Mouse (Mus musculus) C2C12 (cell line): Measurements from ENCODE around the gene Evx2. TPM values are rescaled to one million over a fixed set of nuclear protein-coding genes. Genes with fewer than 3 reads are reported as not detected.

ENCODE experiments used
- H3K27me3 ChIP-seq: one replicate; pipeline ENCODE4 v1.6.1; 2011; ENCODE audit not compliant: control insufficient read depth, insufficient read depth, insufficient read length
- H3K36me3 ChIP-seq: one replicate; pipeline ENCODE4 v1.6.1; 2011; ENCODE audit not compliant: control insufficient read depth, insufficient read depth
- H3K4me3 ChIP-seq: one replicate; pipeline ENCODE4 v1.5.1; 2011; ENCODE audit warnings: mild to moderate bottlenecking, control low read depth; ENCODE audit not compliant: poor library complexity, insufficient read depth, severe bottlenecking
- H3K79me2 ChIP-seq: one replicate; pipeline ENCODE4 v1.6.1; 2011; ENCODE audit not compliant: control insufficient read depth, insufficient read depth
- H3K79me3 ChIP-seq: one replicate; pipeline ENCODE4 v1.6.1; 2011; ENCODE audit warnings: low read depth, control low read depth
- H3ac ChIP-seq: one replicate; pipeline ENCODE3; 2011; ENCODE audit warnings: low read depth; ENCODE audit not compliant: control insufficient read depth, insufficient read length
- CEBPB ChIP-seq: IDR thresholded peaks from one replicate; pipeline ENCODE4 v1.6.1; 2011; ENCODE audit warnings: low read depth, mild to moderate bottlenecking, control low read depth, moderate library complexity
- CTCF ChIP-seq: IDR thresholded peaks from one replicate; pipeline ENCODE4 v1.5.1; 2011; ENCODE audit not compliant: control insufficient read depth, insufficient read depth, insufficient read length
- FOSL1 ChIP-seq: IDR thresholded peaks from one replicate; pipeline ENCODE4 v1.8.0; 2011; ENCODE audit warnings: mild to moderate bottlenecking, low read length; ENCODE audit not compliant: poor library complexity, insufficient read depth, severe bottlenecking
- MAX ChIP-seq: IDR thresholded peaks from one replicate; pipeline ENCODE4 v1.6.1; 2011; ENCODE audit warnings: mild to moderate bottlenecking, control low read depth
- MYOD1 ChIP-seq: IDR thresholded peaks from one replicate; pipeline ENCODE4 v1.6.1; 2011; ENCODE audit warnings: low read depth; ENCODE audit not compliant: control insufficient read depth, insufficient read length
- MYOG ChIP-seq: IDR thresholded peaks from one replicate; pipeline ENCODE4 v1.6.1; 2011; ENCODE audit not compliant: control insufficient read depth, insufficient read length; ENCODE audit errors: extremely low read depth
- USF1 ChIP-seq: IDR thresholded peaks from one replicate; pipeline ENCODE4 v1.6.1; 2011; ENCODE audit warnings: low read depth, mild to moderate bottlenecking, control low read depth, moderate library complexity
- polyA plus RNA-seq: library from polyadenylated mRNA; unstranded; fragments of >200 nt; fragmentation: generic; extraction: Trizol; gene quantifications from one replicate; pipeline ENCODE4 v1.2.1, GENCODE M21; 2012; ENCODE audit warnings: missing spikeins

Gene Evx2
- polyA plus RNA-seq, 1 experiment = not detected

DNA sequence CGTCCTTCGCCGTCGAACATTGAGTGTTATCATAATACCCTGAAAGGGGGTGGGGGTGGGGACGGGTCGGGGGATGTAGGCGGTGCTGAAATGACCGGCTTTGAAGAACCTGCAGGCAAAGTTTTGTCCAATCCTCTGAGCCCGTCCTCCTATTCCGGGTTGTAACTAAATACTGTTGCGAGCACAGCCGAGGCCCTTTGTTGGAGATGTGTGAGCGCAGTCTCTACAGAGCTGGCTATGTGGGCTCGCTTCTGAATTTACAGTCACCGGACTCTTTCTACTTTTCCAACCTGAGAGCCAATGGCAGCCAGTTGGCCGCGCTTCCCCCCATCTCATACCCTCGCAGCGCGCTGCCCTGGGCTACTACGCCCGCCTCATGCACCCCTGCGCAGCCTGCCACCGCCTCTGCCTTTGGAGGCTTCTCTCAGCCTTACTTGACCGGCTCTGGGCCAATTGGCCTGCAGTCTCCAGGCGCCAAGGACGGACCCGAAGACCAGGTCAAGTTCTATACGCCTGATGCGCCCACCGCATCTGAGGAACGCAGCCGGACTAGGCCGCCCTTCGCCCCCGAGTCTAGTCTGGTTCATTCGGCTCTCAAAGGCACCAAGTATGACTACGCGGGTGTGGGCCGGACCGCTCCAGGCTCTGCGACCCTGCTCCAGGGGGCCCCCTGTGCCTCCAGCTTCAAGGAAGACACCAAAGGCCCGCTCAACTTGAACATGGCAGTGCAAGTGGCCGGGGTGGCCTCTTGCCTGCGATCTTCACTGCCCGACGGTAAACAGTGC, 15.7 kb upstream of the Evx2 start, which contains the start of gene Hoxd12:
Gene Hoxd12 (plus strand): TSS at position 133 of the 785 bp plus-strand sequence.
- Histone ChIP-seq H3K27me3 (peaks cover 46% of the 10 kb centered on the region), H3K4me3 (no peak within 1 kb of the TSS), H3K79me2 (no peaks in the 10 kb centered on the region)

DNA sequence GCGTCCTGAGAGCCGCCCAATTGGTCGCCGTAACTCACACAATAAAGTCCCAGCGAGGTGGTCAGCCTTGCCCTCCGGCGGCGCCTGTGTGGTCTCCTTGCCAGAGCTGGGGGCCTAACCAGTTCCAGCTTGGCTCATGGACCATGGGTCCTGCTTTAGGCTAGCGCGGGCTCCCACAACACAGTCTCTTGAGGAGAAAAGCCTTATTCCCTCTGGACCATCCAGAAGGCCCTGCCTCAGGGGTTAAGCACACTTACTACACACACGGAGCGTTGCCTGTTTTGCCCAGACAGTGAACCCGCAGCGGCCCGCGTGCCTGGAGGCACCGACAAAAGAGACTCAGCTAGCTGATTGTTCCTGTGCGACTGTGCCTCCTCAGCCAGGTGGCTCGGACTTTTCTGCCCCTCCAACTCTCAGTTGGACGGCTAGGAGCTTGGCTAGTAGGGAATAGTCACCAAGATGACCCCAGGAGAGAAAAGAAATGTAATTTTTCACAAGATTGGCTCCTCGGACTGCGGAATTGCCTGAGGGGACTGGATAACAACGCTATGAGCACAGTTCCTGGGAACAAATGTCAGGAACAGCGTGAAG, 14.6 kb upstream of the Evx2 start:
- no peaks in the 10 kb centered on the region for H3K79me2 ChIP-seq
- no peaks in the 10 kb centered on the region for H3K79me3 ChIP-seq
- TF ChIP-seq MYOG (no peak), CEBPB (no peak), USF1 (no peak), MAX (no peak), MYOD1 (no peak)
- no peak overlapping the region for H3K4me3 ChIP-seq
- H3ac ChIP-seq = no peak overlapping the region
- H3K36me3 ChIP-seq = no peaks in the 10 kb centered on the region
- peaks cover 39% of the 10 kb centered on the region for H3K27me3 ChIP-seq

More for the DNA sequence above, 15.7 kb upstream of the Evx2 start, which contains the start of gene Hoxd12:
- Histone ChIP-seq H3K36me3 (no peaks in the 10 kb centered on the region), H3K79me3 (no peaks in the 10 kb centered on the region), H3ac (no peak within 1 kb of the TSS)
- no peak for TF ChIP-seq CTCF
- no peak for TF ChIP-seq MYOD1
- no peak for TF ChIP-seq MYOG

DNA sequence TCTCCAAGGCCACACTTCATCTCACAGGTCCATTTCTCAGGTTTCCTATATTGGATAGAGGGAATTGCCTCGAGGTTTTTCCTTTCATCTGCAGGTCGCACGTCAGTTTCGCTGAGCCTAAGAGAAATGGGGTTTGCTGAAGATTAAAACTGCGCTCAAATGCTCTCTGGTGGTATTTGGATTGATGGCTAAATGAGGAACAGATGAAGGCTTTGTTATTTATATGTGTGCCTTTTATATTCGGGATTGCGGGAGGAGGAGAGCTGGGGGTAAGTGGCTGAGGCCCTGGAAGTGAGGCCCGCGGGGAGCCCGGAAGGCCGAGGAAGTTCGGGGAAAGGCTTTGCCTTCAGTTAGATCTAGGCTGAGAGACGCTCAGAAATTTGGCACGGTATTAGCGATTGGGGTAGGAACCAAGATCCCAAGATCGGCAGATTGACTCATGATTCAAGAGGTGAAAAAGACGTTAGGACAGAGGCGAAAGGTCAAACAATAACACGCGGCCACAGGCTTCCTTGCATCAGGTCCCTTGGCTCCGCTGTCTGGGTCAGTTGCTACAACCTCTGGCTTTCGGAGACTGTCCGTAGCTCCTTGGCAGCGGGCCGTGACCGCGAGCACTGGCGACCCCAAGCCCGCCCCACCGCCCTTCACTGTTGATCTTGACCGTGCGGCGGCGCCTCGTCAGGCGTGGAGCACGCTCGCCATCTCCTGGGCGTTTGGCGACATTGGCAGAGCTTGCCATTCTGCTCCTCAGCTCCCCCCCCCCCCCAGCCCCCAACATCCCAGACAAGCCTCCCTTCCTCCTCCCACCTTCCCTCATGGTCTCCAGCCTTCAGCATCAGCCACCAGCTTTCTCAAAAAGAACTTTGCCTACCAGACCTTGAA, 13.4 kb upstream of the Evx2 start:
- H3K79me3 ChIP-seq = no peaks in the 10 kb centered on the region
- no peaks in the 10 kb centered on the region for H3K79me2 ChIP-seq
- H3K27me3 ChIP-seq = peaks cover 50% of the 10 kb centered on the region
- no peak overlapping the region for H3ac ChIP-seq
- TF ChIP-seq CTCF (peak; percentile 73), FOSL1 (no peak)
- no peak overlapping the region for H3K4me3 ChIP-seq
- no peaks in the 10 kb centered on the region for H3K36me3 ChIP-seq

DNA sequence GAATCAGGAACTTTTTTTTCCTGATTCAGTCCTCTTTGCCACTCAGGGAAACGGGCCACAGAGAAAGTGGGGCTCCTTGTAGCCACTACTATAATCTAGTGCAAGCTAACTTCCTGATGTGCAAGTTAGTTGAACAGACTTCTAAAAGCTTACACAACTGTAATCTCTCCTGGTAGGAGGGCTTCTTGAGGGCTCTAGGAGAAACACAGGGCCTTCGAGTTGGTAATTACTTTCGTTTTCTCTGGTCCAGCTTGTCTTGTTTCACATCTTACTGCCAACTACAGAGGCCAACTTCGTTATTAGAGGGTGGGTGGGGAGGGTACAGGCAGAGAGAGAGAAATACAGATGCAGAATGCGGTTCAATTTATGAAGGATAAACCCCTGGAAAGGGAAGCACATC, 12.5 kb upstream of the Evx2 start:
- TF ChIP-seq MYOD1 = no peak
- no peaks in the 10 kb centered on the region for H3K79me3 ChIP-seq
- H3K27me3 ChIP-seq = peaks cover 56% of the 10 kb centered on the region
- no peak overlapping the region for H3ac ChIP-seq
- no peak overlapping the region for H3K4me3 ChIP-seq
- H3K79me2 ChIP-seq = no peaks in the 10 kb centered on the region
- no peaks in the 10 kb centered on the region for H3K36me3 ChIP-seq

DNA sequence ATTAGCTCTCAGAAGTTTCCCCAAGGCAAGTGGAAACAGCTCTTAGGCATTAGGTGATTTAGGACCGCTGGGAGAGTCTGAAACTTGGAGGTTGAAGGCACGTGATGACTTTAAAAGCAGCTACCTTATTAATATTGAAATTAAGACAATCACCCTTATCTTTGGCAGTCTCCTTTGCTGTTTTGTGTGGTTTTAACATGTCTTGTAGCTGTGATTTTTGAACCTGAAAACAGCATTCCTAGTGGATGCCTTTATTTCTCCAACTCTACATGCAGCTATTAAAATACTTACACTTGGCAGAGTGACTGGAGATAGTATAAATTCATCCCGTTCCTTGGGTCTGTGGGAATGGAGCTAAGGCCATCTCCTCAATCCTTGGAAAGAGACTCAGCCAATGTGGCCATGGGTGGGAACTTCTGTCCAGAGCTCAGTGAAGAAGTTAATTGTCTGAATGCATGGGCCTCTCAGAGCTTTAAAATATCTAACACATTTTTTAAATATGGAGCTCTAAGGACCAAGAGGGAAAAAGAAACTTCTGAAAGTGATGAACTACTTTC, 11.4 kb upstream of the Evx2 start:
- TF ChIP-seq USF1 (no peak), MAX (no peak), MYOG (no peak), CTCF (no peak), MYOD1 (no peak), FOSL1 (no peak)
- no peak overlapping the region for H3K4me3 ChIP-seq
- no peaks in the 10 kb centered on the region for H3K79me2 ChIP-seq
- H3ac ChIP-seq = no peak overlapping the region
- H3K79me3 ChIP-seq = no peaks in the 10 kb centered on the region
- H3K27me3 ChIP-seq = peaks cover 53% of the 10 kb centered on the region
- no peaks in the 10 kb centered on the region for H3K36me3 ChIP-seq
